Mouse (Mus musculus) E14TG2a.4 (cell line): Measurements from ENCODE around the gene Nop53.

Experiments
- CTCF ChIP-seq: conservative IDR thresholded peaks from 2 replicates; pipeline ENCODE4 v1.5.1; 2014; ENCODE audit warnings: low read length
- NANOG ChIP-seq: IDR thresholded peaks from 2 replicates; pipeline ENCODE4 v1.6.1; 2014; ENCODE audit warnings: borderline replicate concordance, low read length, mixed read lengths

GRCm38 (mm10) chr7:15950008-15950407, 4.1 kb upstream of the Nop53 start:
- no peak for TF ChIP-seq CTCF
- TF ChIP-seq NANOG: no peak
